Mouse (Mus musculus): Measurements from ENCODE around the gene Kansl3.

Gene Kansl3

GRCm38 (mm10) chr1:36321829-36322573 lies 47.0 kb downstream of the Kansl3 start:
- no peak for DNase-seq (ENCODE audit: low spot score)

- DNase-seq (ENCODE audit: low spot score): no peak
These were observed 47.8 kb downstream of the Kansl3 start for GRCm38 (mm10) chr1:36321164-36321563.

GRCm38 (mm10) chr1:36315776-36316100 lies 53.2 kb downstream of the Kansl3 start:
- DNase-seq (ENCODE audit: low spot score): no peak

- no peak for DNase-seq (ENCODE audit: low spot score)
These were observed 53.8 kb downstream of the Kansl3 start for GRCm38 (mm10) chr1:36314959-36315775.

DNA sequence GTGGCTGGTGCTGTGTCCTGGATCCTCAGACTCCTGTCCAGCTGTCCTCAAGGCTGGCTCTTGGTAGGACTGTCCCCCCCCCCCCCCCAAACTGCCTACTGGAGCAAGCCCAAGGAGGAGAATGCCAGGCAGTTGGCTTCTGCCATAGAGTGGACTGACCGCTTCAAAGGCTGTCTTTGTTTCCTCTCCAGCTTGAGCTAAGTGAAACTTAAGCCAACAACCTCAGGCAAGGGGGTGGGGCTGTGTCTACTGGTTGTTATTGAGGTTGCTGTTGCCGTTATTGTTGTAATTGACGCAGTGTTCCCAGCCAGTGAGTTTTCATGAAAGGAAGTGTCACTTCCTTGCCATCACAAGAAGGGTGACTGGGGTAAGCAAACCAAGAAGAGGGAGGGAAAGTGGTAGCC lies 59.5 kb downstream of the Kansl3 start:
- no peak for DNase-seq (ENCODE audit: low spot score)

DNA sequence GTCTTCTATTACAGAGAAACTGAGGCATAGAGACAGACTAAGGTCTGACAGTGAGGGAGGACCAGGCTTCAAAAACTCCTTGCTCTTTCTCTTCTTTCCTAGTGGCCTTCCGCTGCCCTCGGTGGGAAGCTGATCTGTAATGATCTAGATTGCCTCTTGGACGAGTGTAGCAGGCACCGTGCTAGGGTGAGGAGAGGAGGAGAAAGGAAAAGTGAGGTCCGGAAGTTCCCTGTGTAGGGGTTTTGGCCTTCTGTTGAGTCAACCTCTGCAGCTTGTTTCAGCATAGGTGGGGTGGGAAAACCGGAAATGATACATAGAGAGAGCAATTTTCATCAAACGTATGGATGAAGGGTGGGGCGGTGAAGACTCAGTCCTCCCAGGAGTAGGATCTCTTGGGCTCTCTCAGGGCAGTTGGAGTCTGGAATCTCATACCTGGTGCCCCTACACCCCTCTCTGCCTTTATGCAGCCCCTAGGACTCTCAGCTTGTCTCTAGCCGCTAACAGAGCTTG lies 60.0 kb downstream of the Kansl3 start:
- DNase-seq (ENCODE audit: low spot score): no peak

DNA sequence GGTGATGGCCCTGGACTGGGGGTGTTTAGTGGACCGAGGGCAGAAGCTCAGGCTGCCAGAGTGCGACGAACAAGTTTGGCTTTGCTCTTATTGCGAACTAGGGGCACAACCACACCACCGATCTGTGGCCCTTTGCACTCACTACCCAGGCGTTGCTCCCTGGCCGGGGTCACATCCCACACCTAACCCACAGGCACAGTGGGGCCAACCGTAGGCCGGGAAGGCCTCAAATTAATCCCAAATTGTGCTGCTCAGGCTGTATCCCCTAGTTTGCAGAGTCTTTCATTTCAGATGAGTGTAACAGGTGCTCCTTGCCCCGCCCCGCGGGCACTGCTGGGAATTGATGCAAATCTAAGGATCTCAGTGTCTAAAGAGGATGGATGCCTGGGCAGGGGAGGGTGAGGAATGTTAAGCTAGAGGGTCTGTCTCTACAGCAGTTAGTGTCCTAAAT lies 60.5 kb downstream of the Kansl3 start:
- no peak for DNase-seq (ENCODE audit: low spot score)

DNA sequence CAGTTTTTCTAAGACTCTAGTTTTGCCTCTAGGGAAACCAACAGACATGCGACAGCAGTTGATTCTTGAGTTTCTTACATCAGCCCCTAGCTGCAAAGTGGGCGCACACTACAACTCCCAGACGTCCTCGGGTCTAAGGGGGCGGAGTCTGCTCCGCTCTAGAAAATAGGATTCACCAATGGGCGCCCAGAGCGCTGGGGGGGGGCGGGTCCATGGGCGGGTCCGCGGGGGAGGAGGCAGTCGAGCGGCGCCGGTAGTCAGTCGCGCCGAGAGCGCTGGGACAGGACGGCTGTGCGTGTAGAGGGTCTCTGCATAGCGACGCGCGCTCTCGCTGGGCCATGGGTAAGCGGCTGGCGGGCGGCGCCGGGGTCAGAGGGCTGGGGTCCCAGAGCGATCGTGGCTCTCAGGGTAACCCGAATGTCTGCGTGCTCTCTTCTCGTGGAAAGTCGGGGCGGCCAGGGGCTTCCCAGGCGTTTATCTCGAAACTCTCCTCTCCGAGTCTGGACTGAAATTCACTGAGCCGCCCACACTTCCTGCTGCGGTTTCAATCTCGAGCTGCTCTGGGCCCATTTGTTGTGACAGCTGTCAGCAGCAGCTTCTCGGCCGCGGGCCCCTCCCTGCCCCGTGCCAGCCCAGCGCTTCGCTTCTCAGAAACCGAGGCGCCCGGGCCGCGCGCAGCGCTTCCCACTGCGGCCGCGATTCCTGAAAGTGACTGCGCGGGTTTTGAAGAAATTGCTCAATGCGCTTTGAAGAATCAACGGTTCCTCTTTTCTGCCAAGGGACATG lies 61.3 kb downstream of the Kansl3 start, which contains the start of gene Arid5a:
TSS of gene Arid5a (plus strand) at position 239 of the 786 bp plus-strand sequence.
- peak; percentile 88 for DNase-seq (ENCODE audit: low spot score)

GRCm38 (mm10) chr1:36307121-36307494 lies 61.9 kb downstream of the Kansl3 start:
- no peak for DNase-seq (ENCODE audit: low spot score)

GRCm38 (mm10) chr1:36306120-36306519 lies 62.9 kb downstream of the Kansl3 start:
- DNase-seq (ENCODE audit: low spot score): no peak

GRCm38 (mm10) chr1:36304764-36305163 lies 64.2 kb downstream of the Kansl3 start:
- no peak for DNase-seq (ENCODE audit: low spot score)

DNA sequence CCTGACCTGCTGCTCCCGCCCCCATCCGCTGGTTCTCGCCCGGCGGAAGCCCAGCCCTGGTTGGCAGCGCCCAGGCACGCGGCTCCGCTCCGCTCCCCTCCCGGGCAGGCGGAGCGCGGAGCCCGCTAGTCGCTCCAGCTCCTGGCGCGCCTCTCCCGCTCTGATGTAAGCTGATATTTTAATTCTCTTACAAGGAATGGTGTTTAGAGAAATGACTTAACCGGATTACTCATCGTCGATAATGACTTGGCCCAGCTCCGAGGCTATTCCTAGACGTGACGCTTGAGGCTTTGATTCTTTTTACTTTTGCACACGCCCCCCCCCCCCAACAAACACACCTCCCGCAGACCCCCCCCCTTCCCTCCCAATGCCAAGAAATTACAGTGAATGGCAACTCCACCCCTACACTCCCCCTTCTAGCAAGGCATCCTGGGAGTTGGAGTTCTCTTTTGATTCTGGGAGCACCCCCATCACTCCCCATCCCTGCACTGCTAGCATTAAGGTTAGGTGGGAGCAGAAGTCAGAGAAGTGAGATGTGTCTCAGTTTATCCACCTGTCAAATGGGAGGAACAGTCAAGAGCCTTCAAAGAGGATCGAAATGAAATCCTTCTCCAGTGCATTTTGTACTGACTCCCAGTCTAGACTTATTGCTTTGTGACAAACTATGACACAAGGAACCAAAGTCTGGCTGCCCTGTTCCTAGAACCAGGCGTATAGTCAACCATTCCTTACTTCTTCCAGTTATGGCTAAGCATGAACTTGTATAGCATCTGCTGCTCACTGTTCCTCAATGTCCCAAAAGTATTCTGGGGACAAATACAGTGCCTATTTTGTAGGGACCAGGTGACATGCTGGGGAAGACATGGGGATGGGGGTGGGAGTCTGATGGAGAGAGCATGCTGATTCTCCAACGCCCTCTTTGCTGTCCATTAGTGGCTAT lies 65.3 kb downstream of the Kansl3 start:
- DNase-seq (ENCODE audit: low spot score): peak; percentile 56

GRCm38 (mm10) chr1:36302957-36303356 lies 66.0 kb downstream of the Kansl3 start:
- no peak for DNase-seq (ENCODE audit: low spot score)

DNA sequence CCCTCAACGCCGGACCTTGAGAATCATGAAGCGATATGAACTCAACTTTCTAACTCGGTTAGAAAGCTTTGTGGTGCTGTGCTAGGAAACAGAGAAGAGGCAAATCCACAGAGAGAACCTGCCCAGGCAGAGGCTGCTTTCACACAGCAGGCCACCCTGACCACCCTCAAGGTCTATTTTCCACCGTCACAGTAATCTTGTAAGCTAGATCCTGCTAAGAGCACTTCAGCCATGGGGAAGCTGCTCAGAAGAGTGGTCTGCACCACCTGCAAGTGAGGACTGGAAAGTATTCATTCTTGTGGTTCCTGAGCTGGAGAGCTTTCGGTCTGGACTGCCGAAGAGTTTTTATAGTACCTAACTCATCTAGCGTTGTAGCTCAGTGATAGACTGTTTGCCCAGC lies 66.7 kb downstream of the Kansl3 start:
- no peak for DNase-seq (ENCODE audit: low spot score)

GRCm38 (mm10) chr1:36300486-36300885 lies 68.5 kb downstream of the Kansl3 start:
- DNase-seq (ENCODE audit: low spot score): no peak

- DNase-seq (ENCODE audit: low spot score): no peak
These were observed 69.3 kb downstream of the Kansl3 start for GRCm38 (mm10) chr1:36299676-36300075.

- no peak for DNase-seq (ENCODE audit: low spot score)
These were observed 69.9 kb downstream of the Kansl3 start for GRCm38 (mm10) chr1:36299126-36299525.

DNA sequence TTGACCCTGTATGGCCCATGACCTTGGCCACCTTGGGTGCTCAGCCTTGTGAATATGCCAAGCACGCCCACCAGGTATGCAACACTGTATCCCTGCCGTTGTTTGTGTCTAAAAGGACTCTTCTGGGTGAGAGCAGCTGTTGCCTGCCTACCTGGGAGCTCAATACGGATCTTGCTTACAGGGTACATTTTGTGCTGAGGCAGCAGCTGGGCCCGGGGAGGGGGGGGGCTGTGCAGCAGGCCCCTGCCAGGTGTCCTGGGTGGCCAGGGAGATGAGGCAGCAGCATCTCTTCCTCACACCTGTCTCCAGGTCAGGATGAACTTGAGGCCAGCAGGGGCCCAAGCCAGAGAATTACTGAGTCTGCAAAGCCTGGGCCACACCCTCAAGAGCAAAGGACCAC lies 70.9 kb downstream of the Kansl3 start:
- peak; percentile 70 for DNase-seq (ENCODE audit: low spot score)

GRCm38 (mm10) chr1:36296466-36297149 lies 72.4 kb downstream of the Kansl3 start:
- no peak for DNase-seq (ENCODE audit: low spot score)

- no peak for DNase-seq (ENCODE audit: low spot score)
These were observed 74.6 kb downstream of the Kansl3 start for GRCm38 (mm10) chr1:36294402-36294801.

GRCm38 (mm10) chr1:36293470-36293869 lies 75.5 kb downstream of the Kansl3 start:
- DNase-seq (ENCODE audit: low spot score): no peak

Data from testis, postnatal 14 days (tissue).